Mouse (Mus musculus): Measurements from ENCODE around the gene Slc22a29. TPM values are rescaled to one million over a fixed set of nuclear protein-coding genes. Genes with fewer than 3 reads are reported as not detected.

The Slc22a29 gene
- polyA plus RNA-seq, 1 experiment from 2014 or later: not detected

Other genes starting within 250 kb of the Slc22a29 start
- gene Slc22a28, start 86.9 kb downstream of the Slc22a29 start, polyA plus RNA-seq (2015; fragmentation: Nextera tagmentation; extraction: Ambion mirVana): not detected in 2 replicates
- not detected in 2 replicates for gene Slc22a30, start 186.2 kb upstream of the Slc22a29 start, polyA plus RNA-seq (2015; fragmentation: Nextera tagmentation; extraction: Ambion mirVana)